Mouse (Mus musculus): ENCODE measurements around the gene Wdr63.

Gene Wdr63

DNA sequence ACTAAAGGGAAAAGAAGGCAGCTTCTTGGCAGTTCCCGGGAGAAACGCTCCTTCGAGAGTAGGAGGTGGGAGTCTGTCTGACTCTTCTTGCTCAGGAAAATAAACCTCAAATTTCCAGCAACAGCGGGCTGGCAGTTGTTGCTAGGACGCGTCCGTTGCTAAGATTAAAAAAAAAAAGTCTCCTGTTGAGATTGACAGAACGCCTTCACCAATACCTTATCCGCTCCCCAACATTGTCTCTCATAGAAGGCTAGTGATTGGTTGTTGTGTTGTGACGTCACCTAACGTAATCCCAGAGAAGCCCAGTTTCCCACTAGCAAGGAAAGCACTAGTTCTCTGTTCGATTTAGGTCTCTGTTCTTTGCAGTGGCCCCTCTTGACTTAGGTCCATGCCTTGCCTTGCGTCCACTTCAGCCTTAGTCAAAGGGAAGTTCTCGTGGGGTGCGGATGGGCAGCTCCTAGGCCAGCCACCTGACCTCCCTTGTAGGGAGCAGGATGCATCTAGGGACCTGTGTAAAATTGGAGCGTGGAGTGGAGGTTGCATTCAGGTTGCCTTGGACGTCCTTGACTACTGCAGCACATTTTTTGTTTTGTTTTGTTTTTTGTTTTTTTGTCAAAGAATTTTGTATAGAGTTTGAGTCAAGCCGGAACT lies at the start of gene Wdr63:
TSS of gene Wdr63 (minus strand) at position 210 of the 651 bp plus-strand sequence.
- no peak for DNase-seq (ENCODE audit: low spot score)

DNA sequence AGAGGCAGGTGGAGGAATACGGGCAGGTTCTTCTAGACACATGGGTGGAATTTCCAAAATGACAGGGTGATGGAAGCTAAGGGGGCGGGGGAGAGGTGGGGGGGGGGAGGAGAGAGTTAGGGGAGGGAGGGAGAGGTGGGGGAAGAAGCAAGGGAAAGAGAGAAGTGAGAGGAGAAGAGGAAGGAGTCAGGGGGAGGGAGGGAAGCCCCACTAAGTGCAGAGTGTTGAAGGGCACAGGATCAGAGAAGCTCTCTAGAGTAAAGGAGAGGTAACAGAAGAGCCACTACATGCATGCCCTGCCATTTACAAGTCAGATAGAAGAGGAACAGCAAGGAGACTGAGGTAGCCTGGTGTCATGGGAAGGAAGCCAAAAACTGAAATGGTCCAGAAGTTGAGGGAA lies 48.9 kb upstream of the Wdr63 start:
- no peak for DNase-seq (ENCODE audit: low spot score)

DNA sequence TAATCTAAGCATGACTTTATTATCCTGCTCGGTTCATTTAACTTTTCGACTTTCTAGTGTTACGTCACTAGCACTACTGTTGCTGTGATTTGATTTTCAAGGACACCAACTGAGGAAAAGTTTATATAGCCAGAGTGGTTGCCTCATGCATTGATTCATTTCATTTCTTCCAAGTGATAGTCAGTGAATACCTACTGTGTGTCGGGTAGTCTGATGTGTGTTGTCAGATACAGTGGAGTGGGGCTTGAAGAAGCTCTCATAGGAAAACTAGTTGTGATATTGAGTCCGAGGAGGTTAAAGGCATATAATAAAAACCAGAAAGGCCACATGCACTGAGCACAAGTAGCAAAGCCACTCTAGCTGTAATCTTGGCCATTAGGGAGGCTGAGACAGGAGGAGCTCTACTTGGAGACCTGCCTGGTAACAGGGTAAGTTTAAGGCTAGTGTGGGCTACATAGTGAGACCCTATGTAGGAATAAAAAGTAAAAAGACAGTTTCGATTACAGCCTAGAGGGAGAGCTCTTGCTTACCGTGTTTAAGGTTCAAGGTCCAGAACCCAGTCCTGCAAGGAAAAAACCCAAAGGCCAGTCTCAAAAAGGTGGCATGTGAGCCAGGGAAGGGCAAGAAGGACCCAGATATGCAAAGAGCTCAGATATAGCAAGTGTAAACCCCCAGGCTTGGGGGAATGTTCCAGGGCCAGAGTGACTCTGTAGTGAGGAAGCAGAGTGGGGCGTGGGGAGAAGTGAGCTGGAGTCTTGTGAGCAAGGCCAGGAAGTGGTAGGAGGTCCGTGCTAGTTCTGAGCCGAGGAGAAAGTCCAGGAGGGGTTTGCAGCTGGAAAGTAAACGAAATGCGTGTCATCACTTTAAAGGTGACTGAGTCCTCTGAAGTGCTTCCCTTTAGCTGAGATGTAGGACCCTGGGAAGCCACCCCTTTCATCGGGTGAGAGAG lies 48.0 kb upstream of the Wdr63 start:
- DNase-seq (ENCODE audit: low spot score) = no peak

DNA sequence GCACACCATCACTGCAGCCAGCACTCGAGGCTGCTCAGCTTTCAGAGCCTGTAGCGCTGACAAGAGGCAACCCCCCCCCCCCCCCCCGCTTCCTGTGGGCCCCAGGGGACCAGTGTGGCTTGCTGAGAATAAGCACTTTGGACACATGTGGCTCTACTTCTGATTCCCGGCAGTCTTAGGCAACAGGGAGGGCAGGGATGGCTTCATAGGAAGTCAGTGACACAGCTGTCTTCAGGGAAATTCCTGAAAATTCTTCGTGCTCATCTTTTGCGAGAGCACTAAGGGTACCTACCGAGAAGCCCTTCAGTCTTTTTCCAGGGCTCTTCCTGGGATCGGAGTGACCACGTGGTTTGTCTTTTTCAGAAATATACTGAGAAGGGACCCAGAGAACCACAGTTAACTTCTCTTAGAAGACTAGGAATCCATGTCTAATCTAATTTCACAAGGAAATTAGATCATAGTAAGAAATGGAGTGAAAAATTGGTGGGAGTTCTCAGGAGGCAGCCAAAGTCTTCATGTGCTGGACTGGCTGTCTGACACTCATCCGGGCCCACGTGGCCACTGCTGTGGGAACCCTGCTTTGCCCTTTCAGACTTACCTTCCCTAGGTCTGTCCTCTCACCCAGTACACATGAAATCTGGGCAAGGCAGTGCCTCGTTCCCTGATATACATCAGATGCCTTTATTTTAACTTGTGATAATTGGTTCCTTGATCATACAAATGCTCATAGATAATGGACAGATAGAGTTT lies 46.1 kb upstream of the Wdr63 start:
- DNase-seq (ENCODE audit: low spot score) = no peak

DNA sequence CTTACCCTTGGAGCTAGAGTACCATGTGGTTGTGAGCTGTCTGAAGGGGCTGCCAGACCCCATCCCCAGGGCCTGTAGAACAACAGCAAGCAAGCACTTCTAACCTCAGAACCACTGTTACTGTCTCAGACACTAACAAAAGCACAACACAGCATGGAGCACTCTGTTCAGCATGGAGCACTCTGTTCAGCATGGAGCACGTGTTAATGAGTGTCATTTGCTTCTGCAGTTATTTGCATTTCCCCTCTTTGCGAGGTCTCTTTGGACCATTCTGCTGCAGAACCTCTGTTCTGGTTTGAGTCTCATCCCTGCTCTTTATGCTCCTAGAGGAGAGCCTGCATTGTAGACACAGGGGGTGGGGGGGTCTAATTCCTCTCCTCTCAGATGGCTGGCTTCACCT lies 45.0 kb upstream of the Wdr63 start:
- no peak for DNase-seq (ENCODE audit: low spot score)

DNA sequence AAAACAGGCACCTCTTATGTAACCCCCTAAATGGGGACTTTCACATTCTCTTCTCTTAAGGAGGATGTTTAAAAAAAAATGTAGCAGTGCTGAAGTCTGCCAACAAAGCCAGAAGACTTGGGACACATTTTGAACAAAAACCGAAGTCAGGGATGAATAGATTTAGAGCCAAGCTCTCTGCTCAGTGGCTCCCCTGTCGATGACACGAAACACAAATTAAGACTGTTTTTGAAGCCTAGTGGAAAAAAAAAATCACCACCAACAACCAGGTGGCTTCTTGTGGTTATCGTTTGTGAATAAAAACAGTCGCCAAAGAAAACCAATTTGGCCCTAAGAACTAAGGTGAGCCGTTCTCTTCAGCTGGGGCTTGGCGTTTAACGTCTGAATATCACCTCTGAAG lies 44.4 kb upstream of the Wdr63 start:
- no peak for DNase-seq (ENCODE audit: low spot score)

DNA sequence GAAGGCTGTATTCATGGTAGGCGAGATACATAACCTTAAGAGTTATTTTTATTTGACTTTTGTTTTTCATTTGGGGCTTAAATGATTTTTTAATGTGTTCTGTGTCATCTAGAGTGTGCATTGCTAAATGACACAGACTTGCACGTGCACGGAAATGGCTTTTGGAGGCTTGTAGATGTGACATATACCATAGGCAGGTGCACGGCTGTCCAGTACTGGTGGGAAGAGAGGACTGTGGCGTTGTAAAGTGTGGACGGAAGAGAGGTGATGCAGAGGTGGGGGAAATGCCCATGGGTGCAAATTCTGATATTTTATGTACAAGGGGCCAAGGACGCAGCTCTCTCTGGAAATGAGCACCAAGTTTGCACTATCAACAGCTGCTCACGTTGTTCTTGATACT lies 43.8 kb upstream of the Wdr63 start:
- no peak for DNase-seq (ENCODE audit: low spot score)

DNA sequence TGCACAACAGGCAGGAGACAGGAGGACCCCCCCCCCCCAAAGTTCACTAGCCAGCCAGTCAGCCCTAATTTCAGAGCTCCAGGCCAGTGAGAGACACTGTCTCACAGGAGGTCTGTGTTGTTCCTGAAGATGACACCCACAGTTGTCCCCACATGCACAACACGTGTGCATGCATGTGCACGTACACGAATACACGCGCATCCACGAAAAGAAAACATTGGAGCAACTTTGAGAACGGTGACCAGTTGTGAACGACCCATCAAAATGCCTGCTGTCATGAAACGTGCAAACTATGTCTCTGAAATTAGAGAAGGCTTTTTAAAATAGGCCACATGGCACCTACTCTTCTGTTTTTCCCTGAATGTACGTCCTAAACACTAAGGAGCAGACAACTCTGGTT lies 43.4 kb upstream of the Wdr63 start:
- no peak for DNase-seq (ENCODE audit: low spot score)

DNA sequence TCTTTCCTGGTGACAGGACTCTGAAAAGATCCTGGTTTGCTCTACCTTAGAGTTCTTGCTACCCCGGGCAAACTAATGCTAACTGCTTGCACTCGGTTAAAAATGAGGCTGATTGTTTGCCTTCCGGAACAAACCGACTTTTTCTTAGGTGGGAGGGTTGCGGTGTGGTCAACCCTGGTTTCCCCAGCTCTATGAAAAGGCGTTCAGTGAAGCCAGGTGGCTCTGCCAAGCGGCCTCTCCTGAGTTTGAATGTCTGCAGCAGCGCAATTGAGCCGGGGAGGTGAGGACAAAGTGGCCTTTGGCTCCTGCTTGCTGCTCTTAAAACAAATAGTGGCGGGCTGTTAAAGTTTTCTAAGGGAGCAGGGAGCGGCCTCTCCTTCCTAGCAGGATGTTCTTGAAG lies 42.6 kb upstream of the Wdr63 start:
- DNase-seq (ENCODE audit: low spot score) = no peak

DNA sequence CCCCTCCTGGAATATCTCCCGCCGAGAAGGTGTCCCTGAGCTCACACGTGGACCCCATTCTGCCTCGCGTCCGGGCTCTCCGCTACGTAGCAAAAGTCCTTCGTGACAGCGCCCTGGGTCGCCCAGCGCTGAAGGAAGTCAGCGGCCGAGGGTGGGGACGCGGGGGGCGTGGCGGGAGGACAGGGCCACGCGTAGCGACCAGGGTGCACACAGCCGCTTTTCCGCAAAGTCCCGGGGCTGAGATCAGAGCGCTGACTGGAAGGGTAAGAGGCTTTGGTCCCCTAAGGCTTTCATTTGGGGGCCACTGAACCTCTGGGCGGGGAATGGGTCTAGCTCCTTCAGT lies 42.1 kb upstream of the Wdr63 start:
- DNase-seq (ENCODE audit: low spot score) = peak; percentile 51

DNA sequence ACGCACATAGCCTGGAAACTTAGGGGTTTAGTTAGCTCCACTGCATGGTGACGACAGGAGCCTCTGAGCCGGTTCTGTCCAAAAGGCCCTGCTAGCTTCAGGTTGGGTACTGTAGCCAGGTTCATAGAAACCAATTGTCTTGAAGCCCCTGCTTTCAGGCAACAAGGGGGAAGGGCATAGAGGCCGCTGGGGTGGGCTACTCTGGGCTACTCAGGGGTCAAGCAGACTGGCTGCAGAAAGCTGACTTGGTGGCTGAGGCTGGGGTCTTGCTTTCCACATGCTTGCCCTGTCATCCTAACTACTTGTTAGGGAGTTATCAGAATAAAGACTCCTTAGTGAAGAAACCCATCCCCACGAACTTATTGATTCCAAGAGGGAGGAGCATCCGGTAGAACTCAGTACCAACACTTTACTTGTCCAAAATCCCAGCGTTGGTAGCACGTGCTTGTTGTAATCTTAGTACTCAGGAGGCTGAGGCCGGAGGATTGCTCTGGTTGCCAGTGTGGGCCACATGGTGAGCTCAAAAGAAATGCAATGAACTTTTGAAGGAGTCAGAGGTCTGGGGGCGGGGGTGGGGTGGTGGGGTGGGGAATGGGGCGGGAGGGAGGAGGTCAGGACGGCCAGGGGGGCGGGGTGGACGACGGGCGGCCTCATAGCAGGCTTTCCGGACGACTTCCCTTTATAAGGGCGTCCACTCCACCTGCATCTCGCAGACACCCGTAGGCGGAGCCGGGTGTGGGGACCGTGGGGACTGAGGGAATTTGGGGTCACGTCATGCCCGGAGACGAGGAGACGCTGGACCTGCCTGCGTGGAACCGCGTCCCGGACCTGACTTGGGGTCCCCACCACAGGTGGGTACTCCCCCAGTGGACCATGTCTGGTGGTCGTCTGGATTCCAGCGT lies 41.5 kb upstream of the Wdr63 start, which contains the start of gene Mcoln2:
TSS of gene Mcoln2 (plus strand) at position 678 of the 902 bp plus-strand sequence.
- no peak for DNase-seq (ENCODE audit: low spot score)

DNA sequence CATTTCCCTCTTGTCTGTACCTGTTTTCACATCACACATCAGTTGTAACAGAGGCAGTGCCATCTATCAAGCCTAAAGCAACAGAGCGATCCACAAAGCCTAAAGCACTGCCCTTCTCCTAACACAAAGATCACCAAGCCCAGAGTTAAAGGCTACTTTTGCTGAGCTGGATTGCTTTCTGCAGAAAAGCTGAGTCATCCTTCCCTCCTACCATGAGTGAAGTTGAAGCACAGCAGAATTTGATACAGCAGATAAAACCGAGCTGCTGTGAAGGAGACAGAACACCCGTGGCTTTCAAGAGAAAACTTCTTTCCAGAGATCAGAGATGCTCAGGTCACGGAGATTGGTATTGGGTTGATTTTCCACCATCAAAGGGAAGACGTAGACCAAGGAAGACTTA lies 38.2 kb upstream of the Wdr63 start:
- no peak for DNase-seq (ENCODE audit: low spot score)

DNA sequence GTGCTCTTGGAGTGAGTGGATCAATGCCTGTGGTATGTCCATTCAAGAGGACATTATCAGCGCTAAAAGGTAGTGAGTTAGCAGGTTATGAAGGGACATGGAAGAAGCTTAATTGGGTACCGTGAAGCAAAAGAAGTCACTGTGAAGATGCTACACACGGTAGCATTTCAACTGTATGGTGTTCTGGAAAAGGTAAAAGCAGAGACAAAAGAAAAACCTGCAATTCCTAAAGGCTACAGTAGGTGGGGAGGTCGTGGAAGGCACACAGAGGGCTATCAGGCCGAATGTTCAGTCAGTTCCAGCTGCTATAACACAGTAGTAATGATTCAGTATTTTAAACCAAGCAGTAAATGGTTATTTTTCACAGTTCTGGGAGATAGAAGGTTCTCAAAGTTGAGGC lies 37.6 kb upstream of the Wdr63 start:
- DNase-seq (ENCODE audit: low spot score) = no peak

DNA sequence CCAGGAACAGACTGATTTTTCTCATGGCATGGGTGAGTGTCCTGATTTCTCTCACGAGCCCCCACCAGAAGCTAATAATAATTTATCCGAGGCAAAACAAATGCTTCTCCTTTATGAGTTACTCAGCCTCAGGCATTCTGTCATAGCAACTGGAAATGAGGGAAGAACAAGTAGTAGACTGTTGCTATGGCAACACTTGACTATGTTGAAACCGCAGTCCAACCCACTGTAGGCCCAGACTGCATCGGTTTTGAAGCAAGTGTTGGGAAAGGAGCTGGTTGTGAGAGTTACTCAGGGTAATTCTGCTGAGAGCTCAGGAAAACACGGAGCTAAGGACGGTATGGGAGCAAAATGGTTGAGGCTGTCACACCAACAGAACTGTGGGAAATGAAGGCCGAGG lies 34.6 kb upstream of the Wdr63 start:
- no peak for DNase-seq (ENCODE audit: low spot score)

DNA sequence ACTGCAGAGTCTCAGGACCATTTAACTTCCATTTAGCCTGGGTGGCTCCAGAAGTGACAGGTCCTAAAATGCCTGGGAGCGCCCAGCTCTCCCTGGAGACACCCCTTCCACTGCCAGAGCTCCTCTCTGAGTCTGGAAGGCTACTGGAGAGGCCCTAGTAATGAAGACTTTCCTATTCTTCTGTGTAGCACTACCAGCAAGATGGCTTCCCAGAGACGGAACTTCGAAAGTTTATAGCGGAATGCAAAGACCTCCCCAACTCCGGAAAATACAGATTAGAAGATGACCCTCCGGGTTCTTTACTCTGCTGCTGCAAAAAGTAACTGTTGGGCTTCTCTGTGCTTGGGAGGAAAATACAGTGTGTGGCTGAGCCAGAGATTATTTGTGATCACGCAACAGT lies 32.3 kb upstream of the Wdr63 start:
- no peak for DNase-seq (ENCODE audit: low spot score)

DNA sequence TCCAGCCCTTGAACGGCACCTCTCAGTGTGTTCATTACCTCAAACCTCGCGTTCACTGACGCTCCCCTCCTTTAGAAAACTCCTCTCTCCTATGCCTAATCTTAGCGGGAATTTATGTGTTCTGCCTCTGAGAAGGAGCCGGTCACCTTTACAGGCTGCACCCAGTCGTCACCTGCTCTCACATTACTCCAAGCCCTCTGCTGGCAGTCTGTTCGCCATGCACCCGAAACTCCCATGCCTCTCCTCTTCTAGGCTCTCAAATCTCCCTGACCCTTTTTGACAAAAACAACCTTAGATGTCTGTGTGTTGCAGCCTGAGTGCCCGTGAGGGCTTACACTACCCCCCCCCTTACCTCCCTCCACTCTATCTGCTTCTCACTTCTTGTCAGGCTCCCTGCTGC lies 28.5 kb upstream of the Wdr63 start:
- DNase-seq (ENCODE audit: low spot score) = no peak

DNA sequence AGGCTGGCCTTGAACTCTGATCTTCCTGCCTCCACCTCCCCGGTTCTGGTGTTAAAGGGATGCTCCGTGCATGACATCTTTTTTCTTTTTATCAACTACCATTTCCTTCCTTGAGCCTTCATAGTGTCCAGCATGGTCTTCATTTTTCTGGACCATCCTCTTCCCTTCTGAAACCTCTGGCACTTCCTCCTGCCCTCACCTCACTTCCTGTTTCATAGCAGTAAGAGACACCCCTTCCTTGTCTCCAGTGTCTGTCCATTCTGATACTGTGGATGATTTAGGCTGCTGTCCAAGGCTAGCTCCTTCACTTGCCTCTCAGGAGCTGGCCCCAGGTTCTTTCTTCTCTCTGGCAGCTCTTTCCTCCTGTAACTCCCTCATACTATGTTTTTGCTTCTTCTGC lies 27.5 kb upstream of the Wdr63 start:
- no peak for DNase-seq (ENCODE audit: low spot score)

DNA sequence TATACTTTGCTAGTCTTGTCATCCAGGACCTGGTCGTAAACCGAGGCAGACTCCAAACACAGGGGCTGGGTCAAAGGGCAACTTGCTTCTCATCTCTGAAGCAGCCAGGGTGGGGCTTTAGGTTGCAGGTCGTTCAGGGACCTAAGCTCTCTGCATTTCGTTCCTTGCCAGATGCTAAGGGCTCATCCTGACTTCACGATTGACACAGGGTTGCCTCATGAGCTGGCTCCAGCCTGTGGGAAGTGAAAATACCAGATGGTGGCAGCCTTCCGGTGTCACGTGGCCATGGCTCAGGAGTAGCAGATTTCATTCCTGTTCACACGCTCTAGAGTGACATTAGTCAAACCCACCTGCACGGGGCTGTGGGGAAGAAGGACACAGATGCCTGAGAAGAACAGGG lies 26.9 kb upstream of the Wdr63 start:
- DNase-seq (ENCODE audit: low spot score) = no peak

DNA sequence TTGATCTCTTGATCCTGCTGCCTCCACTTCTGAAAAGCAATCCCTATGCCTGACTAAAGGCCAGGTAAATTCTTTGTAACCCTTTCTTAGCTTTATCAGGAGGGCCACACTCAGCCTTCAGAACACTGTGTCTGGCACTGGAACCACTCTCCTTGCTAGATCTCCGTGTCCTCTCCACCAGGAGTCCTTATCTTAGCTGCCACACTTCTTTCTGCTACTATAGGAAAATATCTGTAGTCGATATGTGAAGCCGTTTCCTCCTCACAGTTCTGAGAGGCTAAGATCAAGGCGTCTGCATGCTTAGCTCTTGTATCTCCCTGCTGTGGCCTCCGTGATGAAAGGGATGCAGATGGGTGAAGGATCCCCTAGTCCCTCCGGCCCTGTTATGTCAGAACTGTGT lies 19.3 kb upstream of the Wdr63 start:
- no peak for DNase-seq (ENCODE audit: low spot score)

DNA sequence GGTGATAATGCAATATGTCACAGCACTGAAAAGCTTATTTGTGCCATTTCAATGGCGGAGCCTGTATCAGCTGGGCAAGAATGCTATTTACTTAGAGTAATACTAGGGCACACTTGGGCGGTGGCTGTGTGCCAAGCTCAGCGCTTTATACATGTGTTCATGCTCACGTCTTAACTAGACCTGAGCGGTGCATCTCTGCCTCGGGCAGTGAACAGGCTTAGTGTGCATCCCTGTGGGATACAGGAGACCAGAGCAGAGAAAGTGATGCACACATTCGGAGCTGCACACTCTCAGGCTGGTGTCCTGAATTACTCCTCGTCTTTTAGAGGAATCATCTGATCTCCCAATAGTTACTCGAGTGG lies 15.5 kb upstream of the Wdr63 start:
- no peak for DNase-seq (ENCODE audit: low spot score)

DNA sequence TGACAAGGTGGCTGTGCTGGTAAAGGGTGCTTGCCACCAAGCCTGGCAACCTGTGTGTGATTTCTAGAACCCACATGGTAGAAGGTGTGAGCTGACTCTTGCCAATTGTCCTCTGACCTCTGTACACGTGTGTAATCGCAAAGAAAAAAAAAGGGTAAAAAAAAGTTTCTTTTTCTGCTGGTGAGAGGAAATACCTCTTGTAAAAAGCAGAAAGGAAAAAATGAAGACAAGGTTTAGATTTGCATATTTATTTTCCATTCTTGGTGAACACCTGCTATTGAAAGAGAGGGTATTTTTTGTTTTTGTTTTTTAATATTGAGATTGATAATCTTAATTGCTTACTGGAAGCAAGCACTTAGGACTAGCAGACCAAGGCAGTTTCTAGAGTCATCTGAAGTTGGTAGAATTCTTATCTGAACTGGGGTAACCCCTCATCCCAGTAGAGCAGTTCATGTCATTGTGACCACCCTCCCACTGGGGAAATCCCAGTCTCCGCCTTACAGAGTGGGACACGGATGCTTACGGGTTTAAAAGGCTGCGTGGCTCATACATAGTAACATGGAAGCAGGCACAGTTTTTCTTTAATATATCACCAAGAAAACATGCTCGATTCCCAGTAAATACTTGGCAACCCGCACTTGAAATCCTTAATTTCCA lies 15.0 kb upstream of the Wdr63 start:
- no peak for DNase-seq (ENCODE audit: low spot score)

DNA sequence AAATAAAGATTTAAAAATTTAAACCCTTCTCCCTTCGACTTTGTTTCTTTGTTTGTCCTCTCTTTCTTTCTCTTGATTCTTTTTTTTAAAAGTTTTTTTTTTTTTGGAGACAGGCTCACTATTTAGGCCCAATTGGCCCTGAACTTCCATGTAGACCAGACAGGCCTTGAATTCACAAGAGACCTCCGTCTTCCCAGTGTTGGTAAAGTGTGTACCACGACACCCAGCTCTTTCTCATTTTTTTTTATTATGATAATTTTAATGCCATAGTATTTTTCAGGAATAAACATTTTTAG lies 14.1 kb upstream of the Wdr63 start:
- no peak for DNase-seq (ENCODE audit: low spot score)

Measured in testis, postnatal 10 days (tissue).